Mouse (Mus musculus) thymus, postnatal 0 days (tissue): Measurements from ENCODE around the gene Zfp536. TPM values are rescaled to one million over a fixed set of nuclear protein-coding genes. Genes with fewer than 3 reads are reported as not detected.
A peak's percentile ranks its signal among the peaks of the same experiment; 100 is the strongest.

Experiments
- DNase-seq: peaks from one replicate; pipeline ENCODE4 v3.0.0-alpha.2; 2015; ENCODE audit warnings: low spot score
- polyA plus RNA-seq: library from polyadenylated mRNA; unstranded; fragments of >200 nt; fragmentation: Nextera tagmentation; extraction: Ambion mirVana; gene quantifications from 2 replicates; pipeline ENCODE4 v1.2.1, GENCODE M21; 2015

Gene Zfp536
- 0.16 and 0.24 TPM in 2 replicates for polyA plus RNA-seq

DNA sequence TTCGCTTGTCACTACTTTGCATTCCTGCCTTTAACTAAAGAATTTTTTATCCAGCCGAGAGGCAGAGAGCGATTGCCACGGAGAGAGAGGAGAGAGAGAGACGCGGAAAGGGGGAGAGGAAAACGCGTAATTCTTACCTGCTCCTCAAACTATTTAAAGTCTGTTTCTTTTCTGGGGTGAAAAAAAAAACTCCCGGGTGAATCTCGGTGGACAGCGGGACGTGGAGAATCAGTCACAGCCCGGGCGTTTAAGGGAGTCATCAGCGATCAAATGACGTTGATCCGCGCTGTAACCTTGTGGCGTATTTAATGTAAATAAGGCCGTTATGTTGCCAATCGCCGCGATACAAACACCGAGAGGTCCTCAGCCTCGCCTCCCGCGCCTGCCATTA, at the start of gene Zfp536:
Zfp536 (minus strand) TSS at position 330 of the 391 bp plus-strand sequence.
- DNase-seq = no peak

DNA sequence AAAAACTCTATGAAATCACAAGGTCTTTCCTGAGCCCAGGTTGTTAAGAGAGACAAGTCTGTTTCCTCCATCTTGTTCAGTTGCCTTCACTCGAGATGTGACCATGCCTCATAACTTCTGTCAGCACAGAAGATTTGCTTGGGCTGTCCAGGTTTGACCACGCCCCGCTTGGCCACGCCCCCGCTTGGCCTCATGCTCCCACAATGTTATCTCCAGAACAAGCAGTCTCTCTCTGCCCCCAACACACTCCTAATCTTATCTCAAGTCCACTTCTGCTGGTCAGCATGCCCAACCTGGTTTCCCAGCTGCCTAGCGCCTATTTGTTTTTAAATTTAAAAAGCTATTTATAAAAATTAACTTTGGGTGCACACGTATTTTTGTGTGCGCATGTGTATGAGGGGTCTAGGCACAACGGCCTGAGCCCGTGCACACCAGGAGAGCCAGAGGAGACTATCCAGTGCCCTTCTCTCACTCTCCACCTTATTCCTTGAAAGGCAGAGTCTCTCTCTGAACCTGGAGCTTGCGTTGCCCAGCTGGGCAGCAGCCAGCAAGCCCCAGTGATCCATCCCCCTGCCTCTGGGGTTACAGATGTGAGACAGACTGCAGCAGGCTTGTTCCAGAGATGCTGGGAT, 47.3 kb upstream of the Zfp536 start:
- no peak for DNase-seq

DNA sequence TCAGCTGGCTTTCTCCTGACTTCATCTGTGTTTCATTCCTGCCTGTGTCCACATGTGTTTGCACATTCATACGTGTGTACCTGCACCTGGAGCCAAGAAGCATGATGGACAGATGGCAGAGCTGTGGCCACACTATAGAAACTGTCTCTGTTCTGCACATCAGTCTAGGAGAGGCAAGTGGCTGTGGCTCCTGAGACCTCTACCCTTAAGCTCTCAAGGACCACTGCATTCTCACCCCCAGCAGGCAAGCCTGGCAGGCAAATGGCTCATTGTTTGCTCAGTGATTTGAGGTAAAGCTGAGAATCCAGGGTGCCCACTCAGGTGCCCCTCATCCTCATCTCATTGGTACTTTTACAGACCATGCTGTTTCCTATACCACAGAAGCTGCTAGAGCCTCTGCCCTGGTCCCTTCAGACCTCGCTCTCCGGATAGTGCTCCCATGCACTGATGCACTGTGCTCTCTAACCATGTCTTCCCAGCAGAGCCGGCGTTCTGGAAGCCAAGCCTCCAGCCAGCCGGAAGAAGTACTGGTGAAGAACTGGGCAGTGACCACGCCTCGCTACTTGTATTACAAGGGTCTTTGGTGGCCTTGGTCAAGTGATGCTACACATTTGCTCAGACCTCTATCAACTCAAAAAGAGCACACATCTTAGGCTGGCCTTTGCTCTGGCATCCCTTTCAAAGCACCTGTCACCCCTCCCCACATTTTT, 45.3 kb upstream of the Zfp536 start:
- DNase-seq = no peak

DNA sequence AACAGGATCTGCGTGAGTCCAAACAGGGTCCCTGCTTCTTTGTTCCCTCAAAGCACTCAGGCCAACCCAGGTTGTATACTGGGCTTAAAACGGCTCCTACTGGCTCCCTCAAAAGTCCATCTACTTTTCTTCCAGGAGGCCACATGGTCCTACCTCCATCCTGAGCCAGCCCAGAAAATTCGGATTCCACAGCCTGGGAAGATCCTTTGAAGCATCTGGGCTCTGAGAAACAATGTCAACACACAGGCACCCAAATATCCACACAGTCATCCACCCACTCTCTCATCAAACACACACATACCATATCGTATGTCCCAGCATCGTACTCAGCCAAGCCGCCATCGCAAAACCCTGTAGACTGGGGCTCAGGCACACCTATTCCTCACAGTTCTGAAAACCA, 43.5 kb upstream of the Zfp536 start:
- no peak for DNase-seq

- no peak for DNase-seq
These were observed 41.5 kb upstream of the Zfp536 start for GRCm38 (mm10) chr7:37814844-37815406.

- no peak for DNase-seq
These were observed 40.2 kb upstream of the Zfp536 start for GRCm38 (mm10) chr7:37813676-37814075.

- no peak for DNase-seq
These were observed 36.5 kb upstream of the Zfp536 start for GRCm38 (mm10) chr7:37809908-37810307.

DNA sequence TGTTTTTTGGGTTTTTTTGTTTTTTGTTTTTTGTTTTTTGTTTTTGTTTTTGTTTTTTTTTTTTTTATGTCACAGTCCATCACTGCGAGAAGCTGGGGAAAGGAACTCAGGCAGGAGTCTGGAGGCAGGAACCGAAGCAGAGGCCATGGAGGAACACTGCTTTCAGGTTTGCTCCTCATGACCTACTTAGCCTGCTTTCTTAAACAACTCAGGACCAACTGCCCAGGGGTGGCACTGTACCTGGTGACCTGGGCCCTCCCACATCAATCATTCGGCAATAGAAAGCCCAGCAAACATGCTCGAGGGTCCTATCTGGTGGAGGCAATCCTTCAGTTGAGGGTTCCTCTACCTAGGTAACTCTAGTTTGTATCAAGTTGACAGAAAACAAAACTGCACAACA, 35.6 kb upstream of the Zfp536 start:
- no peak for DNase-seq

GRCm38 (mm10) chr7:37801160-37801559, 27.7 kb upstream of the Zfp536 start:
- no peak for DNase-seq

DNA sequence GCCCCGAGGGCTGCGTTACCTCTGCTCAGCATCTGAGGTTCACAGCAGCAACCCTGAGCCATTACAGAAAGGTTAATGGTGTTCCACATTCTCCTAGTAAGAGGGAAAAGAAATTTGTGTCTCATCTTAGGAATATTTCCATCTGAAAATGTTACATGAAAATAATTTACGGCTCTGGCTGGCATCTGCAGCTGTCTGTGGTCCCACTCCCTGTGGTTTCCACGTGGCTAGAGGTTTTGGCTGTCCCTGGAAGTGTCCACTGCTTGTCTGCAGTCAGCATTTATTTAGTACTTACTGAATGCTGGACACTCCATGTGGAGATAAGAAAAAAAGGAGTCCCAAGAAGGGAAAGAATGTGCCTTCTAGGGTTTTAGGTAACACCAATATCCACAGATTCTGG, 15.3 kb upstream of the Zfp536 start:
- no peak for DNase-seq

DNA sequence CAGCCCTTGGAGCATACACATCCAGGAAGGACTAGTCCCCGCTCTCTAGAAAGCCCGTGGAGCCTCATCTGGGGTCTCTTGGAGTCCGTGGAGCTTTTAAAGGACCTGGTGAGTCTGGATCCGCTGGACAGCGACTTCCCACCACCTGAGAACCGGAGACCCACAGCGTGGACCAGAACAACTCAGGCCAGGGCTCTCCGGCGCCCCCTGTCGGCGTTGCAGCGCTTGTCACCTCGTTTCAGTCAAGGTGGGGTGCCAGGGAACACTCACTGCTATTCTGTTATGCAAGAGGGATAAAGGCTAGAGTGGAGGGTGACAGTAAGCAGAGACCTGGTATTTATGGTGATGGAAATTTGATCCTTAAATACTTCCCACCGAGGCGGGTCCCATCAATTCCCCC, 2.1 kb upstream of the Zfp536 start:
- DNase-seq = no peak

DNA sequence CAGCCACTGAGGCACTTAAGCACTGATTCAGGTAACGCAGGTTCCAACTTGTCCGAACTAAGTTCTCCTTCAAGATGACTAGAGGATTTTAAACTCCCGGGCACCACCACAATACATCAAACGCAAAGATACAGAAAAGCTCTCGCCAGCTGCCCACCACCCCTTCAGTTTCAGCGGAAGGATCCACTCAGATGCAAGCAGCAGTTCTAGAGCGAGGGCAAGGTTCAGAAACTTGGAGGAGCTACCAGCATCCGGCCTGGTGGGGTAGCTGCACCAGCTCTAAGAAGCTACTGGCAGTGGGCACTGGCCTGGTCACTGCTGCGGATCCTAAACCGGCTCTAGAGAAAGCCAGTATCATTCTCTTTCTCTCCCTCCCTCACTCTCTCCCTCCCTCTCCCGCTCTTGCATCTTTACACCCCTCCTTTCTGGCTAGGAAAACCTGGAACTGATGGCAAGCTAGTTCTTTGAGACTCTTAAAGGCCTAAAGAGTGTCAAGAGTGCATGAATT, 1.1 kb upstream of the Zfp536 start:
- DNase-seq = no peak

- no peak for DNase-seq
These were observed 465 bp upstream of the Zfp536 start for GRCm38 (mm10) chr7:37773906-37774305.

DNA sequence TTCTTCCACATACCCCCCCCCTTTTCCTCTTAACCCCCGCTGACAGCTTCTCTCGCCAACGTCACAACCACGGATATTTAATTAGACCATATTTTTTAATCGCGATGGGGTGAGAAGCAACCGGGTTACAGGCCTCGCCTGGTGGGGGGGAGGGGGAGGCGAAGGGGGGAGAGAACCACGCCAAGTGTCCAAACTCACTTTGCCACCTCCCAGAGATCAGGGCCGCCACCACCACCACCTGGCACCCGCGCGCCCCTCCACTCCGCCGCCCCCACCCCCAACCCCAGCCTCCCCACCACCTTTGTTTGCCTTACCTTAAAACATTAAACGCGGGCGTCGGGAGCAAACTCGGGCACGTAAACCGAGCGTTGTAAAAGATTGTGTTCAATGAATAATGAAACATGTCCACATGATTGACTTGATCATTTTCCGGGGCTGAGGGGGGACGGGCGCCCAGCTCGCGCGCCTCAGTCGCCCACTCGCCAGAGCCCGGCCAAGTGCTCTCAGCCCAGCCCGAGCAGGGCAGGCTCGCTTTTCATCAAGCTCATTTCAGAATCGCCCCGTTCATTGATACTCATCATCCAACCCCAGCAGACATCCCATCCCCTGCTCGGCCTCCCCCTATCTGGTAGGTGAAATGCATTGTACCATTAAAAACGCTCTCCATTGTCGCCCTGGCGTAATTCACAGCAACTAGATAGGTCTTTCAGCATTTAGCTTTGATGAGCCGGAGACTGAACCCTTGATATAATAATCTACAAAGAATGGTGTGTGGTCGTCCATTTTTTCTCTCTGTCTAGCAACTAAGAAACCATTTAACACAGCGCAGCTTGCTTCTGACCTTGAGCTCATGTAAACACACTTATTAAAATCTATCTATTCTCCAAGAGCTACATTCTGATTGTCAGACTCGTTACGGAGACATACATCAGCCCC, 797 bp downstream of the Zfp536 start:
- no peak for DNase-seq

- DNase-seq = no peak
These were observed 1.7 kb downstream of the Zfp536 start for GRCm38 (mm10) chr7:37771491-37772375.

DNA sequence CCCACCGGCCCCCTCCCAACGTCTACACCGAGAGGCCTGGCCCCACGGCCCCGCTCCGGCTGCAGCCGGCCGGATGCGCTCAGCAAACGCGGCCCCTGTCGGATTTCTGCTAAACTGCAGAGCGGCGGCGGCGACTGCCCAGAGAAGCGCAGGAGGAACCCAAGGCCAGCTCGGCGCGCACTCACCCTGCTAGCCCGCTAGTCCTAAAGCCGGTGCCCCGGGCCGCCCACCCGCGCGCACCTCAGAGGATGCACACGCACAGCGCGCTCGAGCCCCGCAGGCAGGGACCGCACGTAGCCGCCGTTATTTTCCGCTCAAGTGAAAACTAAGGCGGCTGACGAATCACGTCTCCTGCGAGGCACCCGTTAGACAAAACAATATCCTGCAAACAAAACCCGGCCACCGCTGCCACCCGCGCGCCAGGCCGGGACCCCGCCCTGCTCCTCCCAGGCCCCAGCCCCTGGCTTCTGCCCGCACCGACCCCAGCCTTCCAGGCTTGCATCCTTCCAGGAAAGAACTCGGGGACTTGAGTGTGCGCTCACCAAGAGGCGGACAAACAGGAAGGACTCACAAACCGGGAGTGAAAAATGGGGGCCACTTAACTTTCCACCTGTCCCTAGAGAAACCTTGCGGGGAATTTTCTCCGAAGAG, 2.9 kb downstream of the Zfp536 start:
- DNase-seq = peak; percentile 11

DNA sequence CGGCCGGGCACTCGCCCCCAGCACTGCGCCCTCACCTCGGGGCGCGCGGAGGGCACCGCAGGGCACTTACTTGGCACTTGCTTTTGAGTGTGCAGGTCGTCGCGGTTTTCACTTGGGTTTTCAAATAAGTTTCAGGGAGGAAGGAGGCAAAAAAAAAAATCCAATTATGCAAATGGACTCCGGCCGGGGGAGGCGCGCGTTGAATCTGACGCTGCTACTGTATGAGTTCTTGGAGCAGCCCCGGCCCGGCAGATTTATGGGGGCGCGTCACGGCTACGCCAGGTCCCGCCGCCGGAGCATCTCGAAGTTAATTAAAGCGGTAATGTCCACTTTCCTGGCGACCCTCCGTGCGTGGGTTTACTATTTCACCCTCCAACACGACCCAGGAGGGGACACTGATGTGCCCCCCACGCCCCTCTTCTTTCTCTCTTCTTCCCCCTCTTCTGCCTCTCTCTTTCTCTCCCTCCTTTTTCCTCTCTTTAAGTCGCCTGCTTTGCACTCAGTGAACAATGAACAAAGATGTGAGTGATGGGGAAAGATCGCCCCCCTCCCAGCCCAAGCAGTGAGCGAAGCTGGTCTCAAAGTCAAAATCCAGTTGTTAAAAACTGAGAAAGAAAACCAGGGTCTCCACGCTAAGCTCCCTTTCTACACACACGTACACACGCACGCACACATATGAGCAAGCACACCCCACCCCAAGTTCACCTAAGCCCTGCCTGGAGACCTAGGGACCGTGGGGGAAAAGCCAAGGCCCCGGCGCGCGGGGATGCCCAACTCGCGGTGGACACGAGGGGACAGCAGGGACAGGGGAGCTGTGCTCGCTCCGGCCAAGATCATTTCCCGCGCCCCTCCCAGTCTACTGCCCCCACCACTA, 3.7 kb downstream of the Zfp536 start:
- no peak for DNase-seq

DNA sequence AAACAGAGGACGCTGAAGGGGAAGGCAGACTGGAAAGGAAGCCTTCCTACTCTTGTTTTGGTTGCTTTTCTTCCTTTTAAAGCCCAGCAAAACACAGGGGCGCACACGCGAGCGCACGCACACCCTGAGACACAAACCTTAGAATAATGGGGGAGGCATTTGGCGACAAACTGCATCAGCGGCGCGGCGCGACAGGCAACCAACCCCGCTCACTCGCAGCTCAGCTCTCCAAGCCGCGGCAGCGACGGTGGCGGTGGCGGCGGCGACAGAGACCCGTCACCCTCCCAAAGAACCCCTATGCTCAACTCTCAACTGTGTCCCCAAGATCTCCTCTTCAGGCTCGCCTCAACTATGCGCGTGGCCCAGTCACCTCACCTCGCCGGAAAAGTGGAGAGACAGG, 4.4 kb downstream of the Zfp536 start:
- DNase-seq = no peak
